Mouse (Mus musculus) gastrocnemius, adult 18-20 months (tissue): ENCODE data around the gene Ypel5. TPM values are rescaled to one million over a fixed set of nuclear protein-coding genes. Genes with fewer than 3 reads are reported as not detected.

ENCODE experiments used
- DNase-seq: peaks from one replicate; pipeline ENCODE4 v3.0.0; 2021; ENCODE audit warnings: low spot score
- long read RNA-seq, 2 experiments: library from polyadenylated mRNA; stranded (forward); transcript quantifications; one replicate each; pipeline ENCODE4 v2.0.0; 2021
- total RNA-seq, 2 experiments: library from RNA; stranded (reverse); gene quantifications; 2 replicates each; pipeline ENCODE4 v1.2.3; 2021

Ypel5 gene
- total RNA-seq = 10 to 100 TPM; 30.2 to 30.7 TPM
- long read RNA-seq, experiment 1, transcript Ypel5-205 (3 exons, 704 nt) = minor isoform, 16 of 51 reads
- long read RNA-seq, experiment 1, transcript Ypel5-201 (3 exons, 3,120 nt) = major isoform, 17 of 51 reads
- long read RNA-seq, experiment 1, transcript Ypel5-202 (3 exons, 2,419 nt) = minor isoform, 13 of 51 reads
- long read RNA-seq, experiment 1, partial matches to known transcripts = 0 of 51 reads
- long read RNA-seq, experiment 1, other reads (novel, unspliced or antisense) = 5 of 51 reads
- long read RNA-seq, experiment 2, transcript Ypel5-205 (3 exons, 704 nt) = minor isoform, 7 of 33 reads
- long read RNA-seq, experiment 2, transcript Ypel5-202 (3 exons, 2,419 nt) = minor isoform, 11 of 33 reads
- long read RNA-seq, experiment 2, transcript Ypel5-201 (3 exons, 3,120 nt) = major isoform, 12 of 33 reads
- long read RNA-seq, experiment 2, partial matches to known transcripts = 0 of 33 reads
- long read RNA-seq, experiment 2, other reads (novel, unspliced or antisense) = 3 of 33 reads

- DNase-seq = peak; percentile 99
Measured at GRCm38 (mm10) chr17:72836158-72837115, at the start of gene Ypel5. TSS of gene Ypel5 (plus strand) at chr17:72836453.

GRCm38 (mm10) chr17:72787886-72788436 is 48.3 kb upstream of the Ypel5 start:
- no peak for DNase-seq

- DNase-seq = no peak
Measured at GRCm38 (mm10) chr17:72793278-72793677, 43.0 kb upstream of the Ypel5 start.

- DNase-seq = no peak
Measured at GRCm38 (mm10) chr17:72794660-72795059, 41.6 kb upstream of the Ypel5 start.

GRCm38 (mm10) chr17:72795392-72796047 is 40.7 kb upstream of the Ypel5 start:
- DNase-seq = no peak

GRCm38 (mm10) chr17:72796506-72796905 is 39.7 kb upstream of the Ypel5 start:
- no peak for DNase-seq

- peak; percentile 58 for DNase-seq
Measured at GRCm38 (mm10) chr17:72797867-72798266, 38.4 kb upstream of the Ypel5 start.

- DNase-seq = no peak
Measured at GRCm38 (mm10) chr17:72809942-72810654, 26.2 kb upstream of the Ypel5 start.

GRCm38 (mm10) chr17:72813419-72814315 is 22.6 kb upstream of the Ypel5 start:
- peak; percentile 37 for DNase-seq

GRCm38 (mm10) chr17:72817574-72817973 is 18.7 kb upstream of the Ypel5 start:
- DNase-seq = no peak

GRCm38 (mm10) chr17:72819714-72820113 is 16.5 kb upstream of the Ypel5 start:
- no peak for DNase-seq

- no peak for DNase-seq
Measured at GRCm38 (mm10) chr17:72820425-72820824, 15.8 kb upstream of the Ypel5 start.

- no peak for DNase-seq
Measured at GRCm38 (mm10) chr17:72821923-72822322, 14.3 kb upstream of the Ypel5 start.

- no peak for DNase-seq
Measured at GRCm38 (mm10) chr17:72826916-72827534, 9.2 kb upstream of the Ypel5 start.

GRCm38 (mm10) chr17:72828027-72828678 is 8.1 kb upstream of the Ypel5 start:
- no peak for DNase-seq

- DNase-seq = no peak
Measured at GRCm38 (mm10) chr17:72828687-72829086, 7.6 kb upstream of the Ypel5 start.

- DNase-seq = peak; percentile 91
Measured at GRCm38 (mm10) chr17:72837140-72837712, 973 bp downstream of the Ypel5 start.
